Mouse (Mus musculus): ENCODE results near the gene Mapkbp1.

DNA sequence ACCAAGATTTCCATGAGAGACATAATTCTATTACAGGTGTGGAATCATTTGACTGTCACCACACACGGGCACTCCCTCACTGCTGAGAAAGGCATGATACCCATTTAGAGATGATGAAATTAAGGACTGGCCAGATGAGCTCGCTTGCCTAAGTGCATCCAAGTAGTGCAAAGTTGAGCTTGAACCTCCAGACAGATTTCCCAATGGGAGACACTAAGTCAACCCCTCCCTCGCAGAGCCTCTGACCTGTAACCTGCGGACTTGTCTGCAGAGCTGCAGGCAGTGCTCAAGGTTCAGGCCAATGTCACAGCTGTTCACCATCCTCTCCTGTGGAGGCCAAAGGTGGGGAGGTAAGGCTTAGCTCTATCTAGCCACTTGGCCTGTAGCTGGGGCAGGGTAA, 86.3 kb downstream of the Mapkbp1 start:
- TF ChIP-seq CTCF (IDR thresholded peaks at IDR 0.05; ENCODE audit: low read depth) (no peak), EP300 (IDR thresholded peaks at IDR 0.05; ENCODE audit: low read depth) (no peak)

Measured in liver, embryonic 14.5 days (tissue).